Mouse (Mus musculus): Measurements from ENCODE around the gene Tec.
"Not testable (repeated sequence)": the region's sequence is repeated elsewhere in the genome, so short reads cannot be mapped to it uniquely, and the experiment has no call there.

The Tec gene

DNA sequence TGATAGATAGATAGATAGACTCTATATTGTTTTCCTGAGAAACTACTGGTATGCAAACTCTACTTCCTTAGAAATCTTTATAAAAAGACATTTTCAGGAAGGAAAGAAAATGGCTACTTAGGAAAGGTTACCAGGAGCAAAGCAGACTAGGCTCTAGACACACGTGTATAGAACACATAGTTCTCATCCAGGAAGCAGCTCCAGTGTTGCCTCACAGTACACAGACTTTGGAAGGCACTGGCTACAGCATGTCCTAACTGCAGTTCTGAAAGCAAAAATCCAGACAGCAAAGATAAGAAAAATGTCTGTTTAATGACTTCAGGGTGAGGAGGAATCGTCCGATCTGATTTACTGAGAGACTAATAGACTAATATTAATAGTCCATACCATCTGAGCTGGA is 41.8 kb downstream of the Tec start:
- no peak for DNase-seq (ENCODE audit: low spot score in 2 of 2)

DNA sequence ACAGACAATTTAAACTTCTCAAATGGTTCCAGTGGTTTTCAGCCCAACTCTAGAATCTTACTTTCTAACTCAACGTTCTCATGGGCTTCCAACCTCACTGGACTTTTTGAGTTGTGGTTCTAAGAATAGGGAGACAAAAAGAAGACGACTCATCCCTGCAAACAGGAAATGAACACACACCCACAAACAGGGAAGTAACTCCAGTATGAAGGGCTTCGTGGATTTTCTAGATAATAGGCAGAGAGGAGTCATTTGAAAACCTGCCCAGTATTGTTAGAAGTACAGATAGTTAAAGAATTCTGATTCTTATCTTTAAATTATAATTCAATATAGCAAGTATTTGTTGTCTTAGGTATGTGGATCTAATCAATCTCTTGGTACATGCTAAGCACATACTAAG is 47.6 kb downstream of the Tec start:
- no peak for DNase-seq (ENCODE audit: low spot score in 2 of 2)

DNA sequence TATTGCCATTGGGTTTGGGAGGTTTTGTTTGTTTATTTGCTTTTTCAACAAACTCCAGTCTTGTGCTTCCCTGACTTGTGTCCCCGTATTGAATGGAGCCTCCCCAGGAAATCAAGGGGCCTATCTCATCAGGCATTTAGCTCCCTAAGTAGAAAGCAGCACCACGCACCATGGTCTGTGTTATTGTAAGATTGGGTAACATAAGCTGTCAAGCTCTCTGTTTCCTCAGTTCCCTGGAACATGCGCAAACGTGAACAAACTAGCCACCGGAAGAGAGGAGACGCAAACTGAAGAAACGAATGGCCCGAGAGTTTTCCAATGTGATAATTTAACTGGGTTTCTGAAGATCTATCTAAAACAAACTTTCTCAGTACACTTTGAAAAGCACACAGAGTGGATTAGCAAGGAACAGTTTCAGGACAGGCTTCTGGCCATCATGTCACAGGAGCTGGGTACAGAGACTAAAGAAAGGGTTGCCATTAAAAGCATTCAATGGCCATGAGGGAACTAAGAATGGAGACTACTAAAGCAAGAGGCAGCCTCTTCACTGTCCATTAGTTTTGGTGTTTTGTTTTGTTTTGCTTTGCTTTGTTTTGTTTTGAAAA is 48.1 kb downstream of the Tec start:
- no peak for DNase-seq (ENCODE audit: low spot score in 2 of 2)

DNA sequence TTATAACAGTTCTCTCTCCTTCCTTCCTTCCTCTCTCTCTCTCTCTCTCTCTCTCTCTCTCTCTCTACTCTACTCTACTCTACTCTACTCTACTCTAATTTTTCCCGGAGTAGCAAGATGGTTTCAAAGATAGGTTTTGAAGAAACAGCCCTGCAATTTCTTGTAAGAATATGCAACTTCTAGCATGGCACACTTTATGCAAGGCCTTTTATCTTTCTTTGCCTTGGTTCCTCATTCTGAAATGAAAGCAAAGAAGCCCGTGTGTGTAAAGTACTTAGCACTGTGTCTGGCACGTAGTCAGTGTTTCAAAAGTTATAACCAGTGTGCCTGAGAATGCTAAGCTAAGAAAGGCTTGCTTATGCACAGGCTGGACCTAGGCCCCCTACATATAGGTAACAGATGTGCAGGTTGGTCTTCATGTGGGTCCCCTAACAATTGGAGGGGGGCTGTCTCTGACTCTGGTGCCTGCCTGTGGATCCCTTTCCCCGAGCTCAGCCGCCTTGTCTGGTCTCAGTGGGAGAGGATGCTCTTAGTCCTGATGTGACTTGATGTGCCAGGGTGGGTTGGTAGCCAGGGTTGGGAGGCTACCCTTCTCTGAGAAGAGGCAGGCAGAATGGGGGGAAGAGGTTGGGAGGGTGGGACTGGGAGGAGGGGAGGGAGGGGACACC is 49.6 kb downstream of the Tec start:
- DNase-seq (ENCODE audit: low spot score in 2 of 2): no peak

DNA sequence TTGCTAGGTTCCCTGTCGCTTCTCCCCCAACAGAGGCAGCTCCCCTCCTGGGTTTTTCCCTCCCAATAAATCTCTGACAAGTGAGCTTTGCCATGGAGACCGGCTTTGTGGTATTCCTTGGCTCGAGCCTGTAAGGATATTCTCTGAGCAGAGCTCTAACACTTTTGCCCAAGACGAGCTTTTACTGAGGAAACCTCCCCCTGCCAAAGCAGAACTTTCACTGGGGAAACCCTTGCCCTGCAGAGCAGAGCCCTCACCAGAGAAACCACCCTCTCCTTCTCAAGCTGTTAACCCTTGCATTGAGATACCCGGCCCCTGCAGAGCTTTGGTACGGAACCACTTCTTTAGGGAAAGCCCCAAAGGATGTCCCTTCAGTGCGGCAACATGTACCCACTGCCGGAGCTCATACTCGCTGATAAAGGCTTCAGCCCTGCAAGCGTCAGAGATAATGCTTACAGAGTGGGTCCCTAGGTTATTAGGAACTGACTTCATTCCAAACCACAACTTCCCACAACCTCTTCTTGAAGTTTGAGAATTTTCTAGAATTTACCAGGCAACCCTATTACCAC is 50.7 kb downstream of the Tec start:
- DNase-seq (ENCODE audit: low spot score in 2 of 2): peak in 1 of 2 experiments; percentile 37

DNA sequence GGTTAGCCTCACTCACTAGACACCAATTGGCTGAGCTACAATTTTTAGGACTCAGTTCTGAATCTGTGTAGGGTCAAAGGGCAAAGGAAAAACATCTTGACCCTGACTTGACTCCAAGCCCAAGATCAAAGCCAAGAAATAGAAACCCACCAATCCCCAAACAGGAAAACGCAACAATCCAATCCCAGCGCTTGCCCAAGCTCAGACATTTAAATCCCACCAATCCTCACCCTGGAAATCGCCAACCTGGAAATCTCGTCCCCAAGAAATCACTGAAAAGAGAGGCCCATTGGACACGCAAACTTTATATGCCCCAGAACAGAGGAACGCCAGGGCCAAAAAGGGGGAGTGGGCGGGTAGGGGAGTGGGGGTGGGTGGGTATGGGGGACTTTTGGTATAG is 51.3 kb downstream of the Tec start:
- DNase-seq (ENCODE audit: low spot score in 2 of 2): not testable (repeated sequence)

DNA sequence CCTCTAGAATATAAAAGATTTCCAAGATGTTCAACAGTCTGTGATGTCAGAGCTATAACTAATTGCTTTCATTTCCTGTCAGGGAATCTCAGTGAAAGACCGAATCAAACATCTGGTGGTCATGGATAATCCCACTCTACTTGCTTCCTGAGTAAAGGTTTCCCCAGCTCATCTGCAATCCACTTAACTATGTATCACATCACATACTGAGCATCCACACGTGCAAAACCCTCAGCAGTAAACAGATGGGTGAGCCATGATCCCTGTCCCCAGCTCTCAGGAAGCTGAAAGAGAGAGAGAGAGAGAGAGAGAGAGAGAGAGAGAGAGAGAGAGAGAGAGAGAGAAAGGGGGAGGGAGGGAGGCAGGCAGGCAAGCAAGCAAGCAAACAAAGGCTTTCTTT is 51.8 kb downstream of the Tec start:
- no peak for DNase-seq (ENCODE audit: low spot score in 2 of 2)

DNA sequence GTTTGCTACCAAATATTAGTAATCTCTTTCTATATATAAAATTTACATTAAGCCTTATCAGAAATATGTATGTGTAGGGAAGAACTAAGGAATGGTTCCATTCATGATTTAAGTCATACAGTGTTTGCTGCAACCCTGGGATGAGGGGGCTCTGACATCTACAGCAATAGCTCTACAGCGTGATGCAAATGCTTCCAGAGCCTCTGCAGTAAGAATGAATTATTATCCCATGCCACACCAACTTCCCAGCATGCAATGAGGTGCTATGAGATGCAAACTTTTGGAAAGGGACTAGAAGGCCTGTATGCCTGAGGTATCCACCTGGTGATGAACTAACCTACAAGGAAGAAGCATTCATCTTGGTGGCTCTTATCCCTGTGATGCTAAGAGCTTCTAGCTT is 52.2 kb downstream of the Tec start:
- no peak for DNase-seq (ENCODE audit: low spot score in 2 of 2)

DNA sequence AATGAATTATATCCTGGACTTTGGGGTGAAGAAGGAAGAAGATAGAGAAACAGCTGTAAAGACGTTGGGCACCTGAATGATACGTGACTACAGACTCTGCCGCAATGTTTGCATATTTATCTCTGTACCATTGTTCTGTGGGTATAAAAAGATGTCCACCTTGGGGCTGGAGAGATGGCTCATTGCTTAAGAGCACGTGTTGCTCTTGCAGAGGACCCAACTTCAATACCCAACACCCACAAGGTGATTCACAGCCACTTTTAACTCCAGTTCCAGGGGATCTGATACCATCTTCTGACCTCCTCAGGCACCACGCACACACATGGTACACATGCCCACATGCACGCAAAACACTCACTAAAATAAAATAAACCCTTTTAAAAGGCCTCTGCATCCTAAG is 52.9 kb downstream of the Tec start:
- no peak for DNase-seq (ENCODE audit: low spot score in 2 of 2)

DNA sequence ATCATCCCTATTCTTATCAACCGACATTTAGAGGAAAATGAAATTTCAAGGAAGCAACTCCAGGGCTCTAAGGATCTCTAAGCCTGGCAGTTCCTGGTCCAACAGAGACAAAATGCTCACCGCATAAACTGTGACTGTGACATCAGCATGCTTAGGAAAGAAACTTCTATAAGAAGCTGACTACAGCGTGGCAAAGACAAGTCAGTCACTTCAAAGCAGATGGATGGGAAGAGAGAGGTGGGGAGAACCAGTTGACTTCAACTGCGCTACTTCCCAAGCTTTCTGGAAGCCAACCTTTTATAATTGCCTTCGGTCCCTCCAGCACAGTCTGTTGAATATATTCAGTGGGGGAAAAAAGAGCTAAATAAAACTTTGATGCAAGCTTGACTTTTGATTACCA is 54.2 kb downstream of the Tec start:
- DNase-seq (ENCODE audit: low spot score in 2 of 2): no peak

DNA sequence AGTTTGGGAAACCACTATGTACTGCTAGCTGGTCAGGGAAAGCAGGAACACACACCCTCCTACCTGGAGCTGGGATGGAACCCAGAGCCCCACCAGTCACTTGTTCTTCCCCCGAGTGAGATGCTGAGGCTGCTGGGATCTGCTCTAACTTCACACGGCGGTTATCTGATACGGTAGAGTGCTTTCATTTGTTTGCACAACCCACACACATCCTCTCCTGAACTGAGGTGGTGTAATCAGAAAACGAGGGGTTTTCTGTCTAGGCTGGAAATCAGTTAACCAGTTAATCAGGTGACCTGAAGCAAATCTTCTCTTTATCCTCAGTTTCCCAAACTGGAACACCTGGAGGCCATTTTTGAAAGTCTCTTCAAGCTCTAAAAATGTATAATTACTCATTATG is 55.4 kb downstream of the Tec start:
- DNase-seq (ENCODE audit: low spot score in 2 of 2): no peak

DNA sequence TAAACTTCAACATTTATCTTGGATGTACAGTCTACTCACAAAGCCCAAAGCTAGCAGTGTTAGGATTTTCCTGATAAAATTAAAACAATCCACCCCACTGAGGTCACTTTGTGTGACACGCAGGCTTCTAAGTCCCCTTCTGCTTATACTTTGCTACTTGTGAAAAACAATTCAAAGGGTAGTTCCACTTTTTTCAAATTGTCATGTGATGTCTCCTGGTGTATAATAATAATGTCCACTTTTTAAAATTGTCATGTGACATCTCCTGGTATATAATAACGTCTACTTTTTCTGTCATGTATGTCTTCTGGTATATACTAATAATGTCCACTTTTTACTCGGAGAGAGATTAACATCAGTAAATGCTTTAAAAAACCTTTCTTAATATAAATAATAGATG is 56.0 kb downstream of the Tec start:
- no peak for DNase-seq (ENCODE audit: low spot score in 2 of 2)

DNA sequence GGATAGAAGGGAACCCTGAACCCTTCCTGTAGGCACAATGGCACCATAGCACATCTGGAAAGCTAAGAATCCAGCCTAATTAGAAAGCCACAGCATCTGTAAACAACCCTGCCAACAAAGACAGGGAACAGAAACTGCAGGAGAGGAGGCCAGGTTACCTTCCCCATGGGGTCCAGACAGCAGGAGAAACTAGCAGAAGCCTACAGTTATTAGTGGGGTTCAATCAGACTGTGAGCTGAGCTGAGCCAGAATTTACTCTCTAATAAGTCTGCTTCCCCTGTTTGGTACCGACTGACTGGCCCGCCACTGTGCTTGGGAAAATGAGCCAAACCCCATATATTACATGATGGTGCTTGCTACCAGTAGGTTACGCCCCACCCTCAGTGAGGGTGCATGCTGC is 56.9 kb downstream of the Tec start:
- DNase-seq (ENCODE audit: low spot score in 2 of 2): no peak

DNA sequence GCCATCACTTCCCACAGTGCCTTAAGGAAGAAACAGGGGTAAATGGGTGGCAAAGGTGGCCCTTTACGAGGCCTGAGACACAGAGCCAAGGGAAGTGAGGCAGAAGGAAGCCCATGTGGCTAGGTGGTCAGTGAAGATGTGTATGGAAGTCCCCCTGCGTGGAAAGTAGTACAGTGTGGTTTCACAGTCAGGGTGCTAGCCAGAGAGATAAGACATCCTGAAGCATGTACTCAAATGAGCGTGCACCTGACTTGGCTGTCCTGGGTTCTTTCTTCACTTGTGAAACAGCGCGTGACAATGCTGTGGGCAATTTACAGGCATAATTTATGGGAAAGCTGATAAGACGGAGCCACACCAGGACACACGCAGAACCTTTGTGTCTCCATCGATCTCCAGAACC is 57.3 kb downstream of the Tec start:
- DNase-seq (ENCODE audit: low spot score in 2 of 2): no peak

DNA sequence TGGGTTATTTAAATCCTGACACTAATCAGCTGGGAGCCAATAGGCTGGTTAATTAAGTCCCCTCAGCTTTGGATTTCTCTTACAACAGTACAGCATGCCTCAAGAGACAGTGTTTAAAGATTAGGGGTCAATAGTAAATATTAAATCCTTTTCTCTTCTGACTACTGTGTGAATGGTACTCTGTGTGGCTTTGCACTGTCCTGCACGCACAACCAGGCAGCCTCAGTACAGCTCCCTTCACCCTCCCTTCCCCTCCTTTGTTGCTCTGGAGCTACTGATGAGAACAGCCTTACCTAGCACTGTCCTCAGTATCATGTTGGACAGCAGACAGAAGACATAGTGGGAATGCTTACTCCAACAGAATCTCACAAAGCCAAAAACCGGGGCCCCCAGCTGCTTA is 58.8 kb downstream of the Tec start:
- DNase-seq (ENCODE audit: low spot score in 2 of 2): no peak

DNA sequence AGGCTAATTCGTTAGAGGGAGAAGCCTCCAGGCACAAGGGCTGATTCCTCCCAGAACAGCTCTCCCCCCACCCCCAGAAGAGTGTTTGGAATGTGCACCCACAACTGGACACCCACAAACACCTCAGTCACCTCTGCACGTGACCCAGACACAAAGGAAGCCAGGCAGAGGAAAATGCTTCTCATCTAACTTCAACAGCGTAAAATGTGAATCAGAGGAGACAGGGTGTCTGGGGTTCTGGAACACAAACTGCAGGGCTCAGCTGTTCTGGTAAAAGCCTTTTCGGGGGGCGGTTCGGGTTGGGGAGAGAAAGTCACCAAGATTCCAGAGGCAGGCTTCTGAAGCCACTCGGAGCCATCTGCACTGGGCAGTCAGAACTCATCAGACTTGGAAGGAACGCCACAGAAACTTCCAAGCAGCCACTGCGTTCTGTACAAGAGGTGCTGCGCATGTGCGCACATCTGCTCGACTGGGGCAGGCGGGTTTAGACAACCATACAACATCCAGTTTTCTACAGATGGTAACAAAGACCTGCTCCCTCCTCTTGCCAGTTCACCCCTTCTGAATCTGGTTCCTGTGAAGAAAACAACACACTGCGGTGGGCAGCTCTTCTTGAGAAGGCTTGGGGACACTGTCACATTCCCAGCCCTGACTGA is 59.7 kb downstream of the Tec start:
- DNase-seq (ENCODE audit: low spot score in 2 of 2): no peak

DNA sequence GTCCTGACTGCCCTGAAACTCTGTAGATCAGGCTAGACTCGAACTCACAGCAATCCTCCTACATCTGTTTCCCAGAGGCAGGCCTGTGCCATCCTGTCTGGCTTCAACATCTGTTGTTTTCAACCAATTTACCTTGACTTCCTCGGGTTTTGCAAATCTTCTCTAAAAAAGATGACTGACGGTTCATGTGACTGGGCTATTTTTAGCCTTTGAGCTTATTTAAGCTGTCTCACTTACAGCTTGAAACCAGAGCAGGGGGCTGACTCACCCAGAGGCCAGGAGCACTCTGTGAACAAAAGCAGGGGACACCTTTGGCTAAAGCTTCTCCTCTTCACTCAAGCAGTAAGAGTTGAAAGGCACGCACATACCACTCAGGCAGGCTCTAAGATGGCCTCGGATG is 65.4 kb downstream of the Tec start:
- DNase-seq (ENCODE audit: low spot score in 2 of 2): peak in 1 of 2 experiments; percentile 18

DNA sequence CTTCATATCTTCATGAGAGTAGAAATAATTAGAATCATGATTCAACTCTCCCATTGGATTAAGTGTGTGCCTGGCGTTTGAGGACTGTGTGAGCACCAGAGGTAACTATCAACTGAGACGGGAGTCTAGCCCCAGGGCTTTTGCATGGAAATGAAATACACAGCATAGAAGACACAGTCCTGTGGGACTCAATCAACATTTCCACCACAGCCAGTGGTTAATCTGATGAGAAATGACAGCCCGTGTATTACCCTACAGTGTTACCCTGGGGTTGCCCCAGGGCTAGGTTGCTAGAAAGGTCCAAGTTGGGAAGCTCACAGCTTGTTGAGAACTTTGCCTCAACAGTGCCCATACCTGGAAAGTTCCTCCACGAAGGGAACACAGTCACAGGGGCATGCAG is 69.7 kb downstream of the Tec start:
- DNase-seq (ENCODE audit: low spot score in 2 of 2): no peak

DNA sequence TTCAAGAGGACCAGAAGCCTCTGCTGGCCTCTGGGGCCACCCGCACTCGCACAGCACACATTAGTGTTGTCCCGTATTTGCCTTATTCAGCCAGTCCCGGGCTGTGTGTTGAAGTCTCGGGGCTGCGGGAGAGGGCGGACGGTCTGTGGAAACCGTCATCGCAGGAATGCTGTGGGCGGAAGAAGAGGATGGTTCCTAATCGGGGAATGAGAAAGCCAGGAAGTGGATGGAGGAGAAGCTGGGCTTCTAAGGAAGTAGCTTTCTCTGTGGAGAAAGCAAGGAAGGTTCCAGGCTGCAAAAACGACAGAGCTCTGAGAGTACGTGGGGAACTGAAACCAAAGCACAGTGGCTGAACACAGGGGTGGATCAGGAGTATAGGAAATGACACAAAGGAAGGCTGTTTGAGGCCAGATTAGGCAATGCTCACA is 72.1 kb downstream of the Tec start:
- peak; percentile 48 to 70 for DNase-seq (ENCODE audit: low spot score in 2 of 2)

DNA sequence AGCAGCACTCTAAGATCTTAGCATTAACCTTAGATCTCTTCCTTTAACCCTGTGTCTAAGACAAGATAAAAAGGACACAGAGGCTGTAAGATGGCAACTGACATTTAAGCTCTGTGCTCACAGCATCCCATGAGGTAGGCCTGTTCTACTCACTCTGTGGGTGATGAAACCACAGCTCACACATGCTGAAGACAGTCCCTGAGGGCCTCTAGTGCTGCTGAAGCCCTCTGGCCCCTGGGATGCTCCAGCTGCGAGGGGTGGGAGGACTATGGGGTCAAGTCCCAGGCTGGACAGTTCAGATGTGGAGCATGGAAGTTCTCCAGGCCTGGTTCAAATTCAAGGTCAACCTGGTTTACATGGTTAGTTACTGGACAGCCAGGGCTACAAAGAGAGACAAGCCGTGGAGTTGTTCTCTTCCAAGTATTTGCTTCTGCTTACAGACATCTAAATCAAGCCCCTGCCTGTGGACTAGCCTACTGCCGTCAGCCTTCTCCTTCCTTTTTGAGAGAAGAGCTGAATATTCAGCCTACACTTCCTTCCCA is 74.9 kb downstream of the Tec start:
- no peak for DNase-seq (ENCODE audit: low spot score in 2 of 2)

DNA sequence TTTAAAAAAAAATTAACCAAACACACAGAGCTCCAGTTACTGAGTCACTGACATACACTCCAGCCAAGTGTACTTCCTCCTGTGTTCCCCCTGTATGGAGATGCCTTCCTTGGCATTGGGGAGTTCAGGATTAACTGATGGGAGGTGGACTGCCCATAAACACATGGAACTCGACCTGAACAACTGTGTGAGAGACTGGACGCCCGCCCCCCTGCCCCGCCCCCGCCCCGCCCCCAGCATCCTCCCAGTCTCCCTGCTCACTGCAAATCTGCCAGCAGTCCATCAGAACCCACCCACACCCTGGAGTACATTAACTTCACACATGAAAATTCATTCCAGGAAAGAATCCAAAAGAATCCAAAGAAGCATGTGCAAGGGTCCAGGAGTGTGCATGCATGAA is 76.5 kb downstream of the Tec start:
- DNase-seq (ENCODE audit: low spot score in 2 of 2): no peak

DNA sequence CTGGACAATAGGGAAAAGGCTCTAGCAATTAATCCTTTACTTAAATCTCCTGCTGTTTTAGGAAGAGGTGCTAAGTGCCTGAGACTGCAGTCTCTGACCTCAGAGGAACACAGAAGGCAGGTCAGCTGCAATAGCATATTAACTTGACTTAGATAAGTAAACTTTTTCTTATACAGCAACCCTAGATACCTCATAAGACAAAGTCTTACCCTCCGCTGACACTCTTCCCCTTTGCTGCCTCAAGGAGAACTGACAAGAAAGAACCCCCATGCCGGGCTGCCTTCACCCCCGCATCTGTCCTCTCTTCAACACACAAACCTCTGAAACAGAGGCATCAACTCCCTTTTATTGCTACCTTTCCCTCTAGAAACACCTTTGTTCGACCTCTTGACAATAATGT is 76.9 kb downstream of the Tec start:
- DNase-seq (ENCODE audit: low spot score in 2 of 2): no peak

DNA sequence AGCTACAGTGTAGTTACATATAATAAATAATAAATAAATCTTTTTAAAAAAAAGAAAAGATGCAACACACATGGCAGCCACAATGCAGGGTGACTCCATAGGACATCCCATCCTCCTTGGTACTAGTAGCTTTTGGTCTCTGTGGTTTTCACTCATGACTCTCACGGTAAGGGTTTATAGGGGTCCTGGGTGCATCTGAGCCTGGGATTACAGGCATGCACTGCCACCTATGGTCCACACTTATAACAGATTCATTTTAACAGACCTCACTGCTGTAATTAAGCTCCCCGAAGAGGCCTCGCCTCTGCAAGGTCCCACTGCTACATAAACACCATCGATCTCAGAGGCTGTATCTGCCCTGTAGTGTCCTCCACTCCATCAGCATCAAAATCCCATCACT is 82.8 kb downstream of the Tec start:
- DNase-seq (ENCODE audit: low spot score in 2 of 2): no peak
